Mouse (Mus musculus) bone marrow, adult 2 months (tissue): ENCODE results near the gene Agps. TPM values are rescaled to one million over a fixed set of nuclear protein-coding genes. Genes with fewer than 3 reads are reported as not detected.
A peak's percentile ranks its signal among the peaks of the same experiment; 100 is the strongest.
"Not testable (repeated sequence)": the region's sequence is repeated elsewhere in the genome, so short reads cannot be mapped to it uniquely, and the experiment has no call there.

ENCODE experiments used
- H3K27ac ChIP-seq: fragments of 200-500 bp; 2 replicates; pipeline ENCODE4 v1.5.1; 2012; ENCODE audit warnings: low read depth, mild to moderate bottlenecking, control low read depth, inconsistent platforms, low read length; ENCODE audit not compliant: control insufficient read depth, poor library complexity, insufficient read depth
- H3K4me1 ChIP-seq: fragments of 200-500 bp; 2 replicates; pipeline ENCODE4 v1.6.1; 2011; ENCODE audit warnings: low read length; ENCODE audit not compliant: control insufficient read depth, insufficient read depth
- H3K4me3 ChIP-seq: fragments of 200-500 bp; replicated peaks from 2 replicates; pipeline ENCODE3; 2011; ENCODE audit warnings: mild to moderate bottlenecking, low read depth, low read length, control low read depth; ENCODE audit not compliant: control insufficient read depth
- CTCF ChIP-seq: fragments of 200-500 bp; IDR thresholded peaks from 2 replicates; pipeline ENCODE4 v1.5.1; 2011; ENCODE audit warnings: low read length, control low read depth; ENCODE audit not compliant: control insufficient read depth, insufficient read depth
- POLR2A ChIP-seq: fragments of 200-500 bp; IDR thresholded peaks from 2 replicates; pipeline ENCODE4 v1.6.1; 2011; ENCODE audit warnings: low read depth, mild to moderate bottlenecking, control low read depth, low read length, borderline replicate concordance; ENCODE audit not compliant: control insufficient read depth
- WGBS: fragments of 180-500 bp; shearing (Covaris S2); methylation state at CpG from one replicate; pipeline ENCODE4 v1.1.7; 2018; 5-methylcytosine and 5-hydroxymethylcytosine counted together
- polyA plus RNA-seq: library from polyadenylated mRNA; stranded (reverse); fragments of >200 nt; gene quantifications from 2 replicates; pipeline ENCODE4 v1.2.4, GENCODE M21; 2011; ENCODE audit warnings: low replicate concordance; ENCODE audit not compliant: missing spikeins, insufficient read depth, insufficient read length

Agps gene
- polyA plus RNA-seq, 1 experiment: 14.3 TPM

DNA sequence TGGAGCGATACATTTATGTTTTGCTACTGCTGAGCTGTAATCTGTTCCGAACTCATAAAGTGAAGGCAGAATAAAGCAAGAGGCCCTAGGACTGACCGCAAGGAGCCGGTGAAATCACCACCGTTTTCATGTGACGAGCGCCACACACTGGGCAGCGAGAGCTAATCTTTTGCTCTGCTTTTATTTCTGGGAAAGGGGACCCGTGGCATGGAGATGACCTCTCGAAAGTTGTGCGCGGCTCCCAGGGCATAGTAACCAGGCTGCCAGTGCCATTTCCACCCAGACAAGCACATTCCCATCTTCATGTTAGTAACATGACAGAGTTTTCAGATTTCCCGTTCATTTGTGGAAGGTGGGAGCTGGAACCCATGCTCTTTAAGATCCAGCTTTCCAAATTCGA, 132.5 kb downstream of the Agps start:
- H3K27ac ChIP-seq: no peak overlapping the region
- WGBS: 9% methylated on average over 14 of the region's 14 CpGs
- no peak overlapping the region for H3K4me3 ChIP-seq
- TF ChIP-seq CTCF: peak; percentile 49; the same call in 1 of the 2 replicates
- TF ChIP-seq POLR2A: no peak
- no peaks in the 10 kb centered on the region for H3K4me1 ChIP-seq

DNA sequence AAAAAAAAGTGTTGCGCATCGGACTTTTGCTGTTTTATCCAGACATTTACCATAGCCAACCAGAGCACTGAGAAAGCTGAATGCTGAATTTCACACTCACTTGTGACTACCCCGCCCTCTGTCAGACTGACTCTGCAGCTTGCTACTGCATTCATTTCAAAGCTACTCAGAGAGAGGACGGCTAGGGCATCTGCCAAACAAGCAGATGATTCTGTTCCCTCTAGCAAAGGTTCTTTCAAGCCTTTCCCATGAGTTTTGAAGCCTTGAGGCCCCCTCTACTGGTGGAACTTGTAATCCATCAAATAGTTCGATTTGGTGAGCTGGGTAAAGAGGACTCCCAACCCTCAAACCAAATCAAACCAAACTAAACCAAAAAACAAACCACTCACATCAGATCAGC, 133.0 kb downstream of the Agps start:
- Histone ChIP-seq H3K27ac (no peak overlapping the region), H3K4me1 (no peaks in the 10 kb centered on the region), H3K4me3 (no peak overlapping the region)
- TF ChIP-seq POLR2A (no peak), CTCF (no peak)
- 15% methylated on average over 5 of the region's 5 CpGs for WGBS

DNA sequence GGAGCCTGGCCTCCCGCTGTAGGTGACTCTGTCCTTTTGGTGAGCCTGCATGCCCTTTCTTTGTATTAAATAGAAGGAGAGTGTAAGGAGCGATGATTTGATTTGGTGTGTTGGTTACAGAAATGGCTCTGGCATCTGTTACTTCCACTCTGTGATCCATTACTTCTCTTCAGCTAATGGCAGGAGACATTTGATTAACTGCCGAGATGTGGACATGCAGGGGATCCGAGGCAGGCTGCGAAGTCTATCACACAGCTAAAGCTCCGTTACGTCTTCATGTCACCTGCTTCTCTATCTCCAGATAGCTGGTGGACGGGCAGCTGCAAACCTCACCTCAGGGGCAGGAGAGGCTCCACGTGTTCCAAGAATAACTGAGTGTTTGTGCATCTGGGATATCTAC, 142.2 kb downstream of the Agps start:
- Histone ChIP-seq H3K4me1 (no peaks in the 10 kb centered on the region; the same call in 1 of the 2 replicates), H3K27ac (no peak overlapping the region), H3K4me3 (no peak overlapping the region)
- no peak for TF ChIP-seq CTCF
- TF ChIP-seq POLR2A: no peak
- 81% methylated on average over 9 of the region's 9 CpGs for WGBS

DNA sequence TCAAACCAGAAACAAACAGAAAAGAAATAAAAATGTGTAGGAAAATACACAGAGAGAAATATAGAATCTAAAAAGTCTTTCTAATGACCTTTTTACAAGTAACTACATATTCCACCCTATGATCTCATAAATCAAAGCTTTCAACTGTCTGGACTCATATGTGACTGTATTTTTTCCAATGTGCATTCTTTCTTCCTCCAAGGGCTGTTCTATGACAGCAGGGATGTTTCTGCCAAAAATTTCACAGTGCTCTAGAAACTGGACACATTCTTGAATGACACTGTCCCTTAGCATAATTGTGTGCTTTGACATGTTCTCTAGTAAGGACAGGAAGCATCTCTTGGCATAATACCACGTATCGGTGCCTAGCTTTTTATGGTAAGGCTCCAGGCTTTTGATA, 144.1 kb downstream of the Agps start:
- H3K4me1 ChIP-seq, H3K4me3 ChIP-seq, H3K27ac ChIP-seq: not testable (repeated sequence)
- WGBS: 79% methylated on average over 2 of the region's 2 CpGs

DNA sequence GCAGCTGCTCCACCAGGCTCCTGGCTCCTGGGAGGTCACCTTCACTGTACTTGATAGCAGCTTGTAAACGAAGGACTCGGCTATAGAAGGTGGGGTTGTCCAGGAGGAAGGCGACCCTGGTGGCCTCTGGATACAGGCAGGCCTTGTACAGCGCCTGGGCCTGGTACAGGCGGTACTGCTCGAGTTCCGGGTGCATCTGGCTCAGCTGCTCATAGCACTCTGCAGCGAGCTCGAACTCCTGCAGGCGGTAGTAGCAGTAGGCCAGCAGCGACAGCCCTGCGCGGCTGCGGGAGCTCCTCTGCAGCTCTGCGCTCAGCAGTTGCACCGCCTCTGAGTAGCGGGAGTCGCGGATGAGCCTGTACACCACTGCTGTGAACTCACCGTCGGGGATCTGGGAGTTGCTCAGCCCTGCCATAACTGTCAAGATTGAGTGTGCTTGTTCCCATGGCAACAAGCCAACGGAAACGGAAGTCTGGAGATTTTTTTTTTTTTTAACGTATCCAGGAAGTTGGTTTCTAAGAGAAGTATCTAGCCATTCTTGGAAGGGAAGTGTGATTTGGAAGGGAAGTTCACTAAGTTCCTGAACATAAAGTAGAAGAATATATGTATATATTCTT, 145.9 kb downstream of the Agps start, which contains the start of gene Ttc30a2:
Gene Ttc30a2, minus strand, starts transcription at position 419 of the 617 bp plus-strand sequence.
- H3K27ac ChIP-seq, H3K4me1 ChIP-seq, H3K4me3 ChIP-seq: not testable (repeated sequence)
- 58% methylated on average over 20 of the region's 24 CpGs for WGBS

Other genes with a start within 250 kb of the Agps start
- gene Hnrnpa3, start 172.9 kb upstream of the Agps start, polyA plus RNA-seq: 389 and 408 TPM in 2 replicates
- 27.9 and 54.5 TPM in 2 replicates for gene Nfe2l2, start 127.5 kb upstream of the Agps start, polyA plus RNA-seq
- 1.1 and 1.4 TPM in 2 replicates for gene Ttc30b, start 106.4 kb downstream of the Agps start, polyA plus RNA-seq
- not detected in 2 replicates for gene Ttc30a2, start 146.0 kb downstream of the Agps start, polyA plus RNA-seq
- gene Ttc30a1, start 149.8 kb downstream of the Agps start, polyA plus RNA-seq: 0.52 and 0.57 TPM in 2 replicates